Mouse (Mus musculus): ENCODE measurements at regions not wholly inside any gene's neighbourhood (a gene's known extent, or its start where the extent isn't known, plus 50 kb on each side); places are given as distances from the start of the nearest gene placed in this dataset.

DNA sequence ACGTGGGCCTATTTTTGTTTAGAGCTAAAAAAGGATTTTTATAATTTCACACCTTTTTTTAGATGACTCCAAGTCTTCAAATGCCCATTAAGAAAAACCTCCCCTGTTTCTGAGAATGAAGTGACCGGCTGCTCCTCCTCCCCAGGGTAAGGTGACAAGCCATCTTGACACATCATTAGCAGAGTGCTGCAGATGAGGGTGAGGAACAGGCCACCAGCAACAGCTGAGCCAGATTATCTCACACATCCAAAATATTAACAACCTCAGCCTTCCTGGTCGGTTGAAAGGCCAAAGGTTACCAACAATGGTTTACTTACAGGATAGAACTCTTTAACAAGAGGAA is 172.4 kb upstream of the Nabp1 start:
- TF ChIP-seq CTCF (IDR thresholded peaks at IDR 0.05; ENCODE audit: low read depth) (no peak), EP300 (IDR thresholded peaks at IDR 0.05; ENCODE audit: low read depth) (no peak)
